Mouse (Mus musculus) G1E (cell line): ENCODE measurements around the gene 3110040M04Rik. TPM values are rescaled to one million over a fixed set of nuclear protein-coding genes. Genes with fewer than 3 reads are reported as not detected.
A peak's percentile ranks its signal among the peaks of the same experiment; 100 is the strongest.

Experiments used
- ATAC-seq: 2 replicates; pipeline ENCODE4 v1.8.0; 2016; ENCODE audit warnings: mild to moderate bottlenecking; ENCODE audit not compliant: insufficient number of reproducible peaks, poor library complexity, low FRiP score, severe bottlenecking; ENCODE audit errors: extremely low read depth
- DNase-seq: peaks from one replicate; pipeline ENCODE4 v3.0.0; 2012; ENCODE audit warnings: low spot score
- H3K27me3 ChIP-seq: 2 replicates; pipeline ENCODE4 v1.6.1; 2012; ENCODE audit warnings: mild to moderate bottlenecking, low read length, inconsistent platforms; ENCODE audit not compliant: insufficient read depth
- H3K36me3 ChIP-seq: replicated peaks from 2 replicates; pipeline ENCODE3; 2012; ENCODE audit warnings: mild to moderate bottlenecking, inconsistent platforms
- H3K4me1 ChIP-seq: 2 replicates; pipeline ENCODE4 v1.6.1; 2012; ENCODE audit warnings: low read depth, low read length, inconsistent platforms, mixed read lengths; ENCODE audit not compliant: insufficient read depth
- H3K4me3 ChIP-seq: 2 replicates; pipeline ENCODE4 v1.5.1; 2012; ENCODE audit warnings: low read depth, mild to moderate bottlenecking, inconsistent platforms, low read length, moderate library complexity, mixed read lengths
- H3K9me3 ChIP-seq: replicated peaks from 2 replicates; pipeline ENCODE4 v1.6.1; 2012; ENCODE audit warnings: inconsistent platforms
- CTCF ChIP-seq: IDR thresholded peaks from 2 replicates; pipeline ENCODE4 v1.5.1; 2012; ENCODE audit warnings: low read depth, low read length, inconsistent platforms, mixed read lengths
- GATA1 ChIP-seq: IDR thresholded peaks from 2 replicates; pipeline ENCODE4 v1.6.1; 2012; ENCODE audit warnings: borderline replicate concordance, low read length, inconsistent platforms, mixed read lengths
- GATA2 ChIP-seq: IDR thresholded peaks from 2 replicates; pipeline ENCODE4 v1.6.1; 2012; ENCODE audit warnings: low read depth, low read length, inconsistent platforms, borderline replicate concordance
- POLR2AphosphoS5 ChIP-seq: IDR thresholded peaks from 2 replicates; pipeline ENCODE4 v1.6.1; 2012; ENCODE audit warnings: low read depth, low read length, inconsistent platforms; ENCODE audit not compliant: insufficient replicate concordance
- TAL1 ChIP-seq: conservative IDR thresholded peaks from 2 replicates; pipeline ENCODE4 v1.6.1; 2012; ENCODE audit warnings: low read depth, low read length, inconsistent platforms, mixed read lengths
- polyA plus RNA-seq: library from polyadenylated mRNA; stranded (reverse); fragments of >175 nt; gene quantifications from 2 replicates; pipeline ENCODE4 v1.2.3, GENCODE M21; 2012
- total RNA-seq, 2 experiments: library from RNA; stranded (forward) in 1 of 2; stranded (reverse) in 1 of 2; fragments of 200-1000 nt in 1 of 2; fragments of >200 nt in 1 of 2; fragmentation: Nextera tagmentation in 1 of 2; gene quantifications; 2 replicates each; pipeline ENCODE4 v1.2.3; 2014 to 2017

The 3110040M04Rik gene
- total and polyA plus RNA-seq, 3 experiments = 3.7 to 13.5 (median 5.3) TPM

DNA sequence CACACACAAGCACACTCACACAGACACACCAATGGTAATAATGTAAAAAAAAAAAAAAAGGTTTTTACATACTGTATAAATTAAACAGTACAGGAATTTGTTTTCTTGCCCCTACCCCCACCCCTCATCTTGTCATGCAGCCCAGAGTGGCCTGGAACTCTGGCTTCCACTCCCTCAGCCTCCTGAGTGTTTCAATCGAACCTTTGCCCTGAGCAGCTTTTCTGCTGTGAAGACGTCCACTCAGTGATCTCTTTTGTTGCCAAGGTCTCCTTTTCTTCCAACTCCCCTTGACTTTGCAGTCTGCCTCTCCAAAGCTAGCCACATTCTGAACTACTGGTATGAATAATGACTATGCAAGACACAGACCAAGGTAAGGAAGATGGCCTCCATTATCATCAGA, 41.9 kb downstream of the 3110040M04Rik start:
- Histone ChIP-seq H3K4me1 (peaks cover 24% of the 10 kb centered on the region), H3K4me3 (no peak overlapping the region), H3K36me3 (no peaks in the 10 kb centered on the region), H3K27me3 (peaks cover 5% of the 10 kb centered on the region; the same call in 1 of the 2 replicates), H3K9me3 (no peaks in the 10 kb centered on the region)
- TF ChIP-seq POLR2AphosphoS5 = no peak
- no peak for TF ChIP-seq GATA2
- TF ChIP-seq TAL1 = no peak
- TF ChIP-seq GATA1 = no peak
- no peak for TF ChIP-seq CTCF
- DNase-seq (no peak), ATAC-seq (no peak)

DNA sequence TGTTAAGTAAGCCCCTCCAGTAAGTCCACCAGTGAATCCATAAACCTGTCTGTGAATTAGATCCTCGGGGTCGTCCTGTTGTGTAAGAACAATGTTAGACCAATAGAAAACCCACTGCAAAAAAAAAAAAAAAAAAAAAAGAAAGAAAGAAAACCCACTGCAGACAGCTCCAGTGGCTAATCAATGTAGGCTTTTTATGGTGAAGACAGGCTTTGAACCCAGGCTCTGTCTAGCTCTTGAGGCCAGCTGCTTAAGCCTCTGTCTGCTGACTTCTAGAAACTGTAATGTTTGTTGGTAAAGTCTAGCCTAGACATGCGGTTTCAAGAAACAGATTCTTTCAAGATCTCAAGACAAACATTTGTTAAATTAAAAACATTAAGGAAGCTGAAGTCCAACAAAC, 46.2 kb downstream of the 3110040M04Rik start:
- peaks cover 8% of the 10 kb centered on the region for H3K27me3 ChIP-seq
- ATAC-seq (no peak), DNase-seq (no peak)
- H3K4me1 ChIP-seq = peaks cover 41% of the 10 kb centered on the region
- H3K9me3 ChIP-seq = no peaks in the 10 kb centered on the region
- H3K4me3 ChIP-seq = no peak overlapping the region
- no peaks in the 10 kb centered on the region for H3K36me3 ChIP-seq
- TF ChIP-seq POLR2AphosphoS5 (no peak), CTCF (no peak), GATA1 (no peak), TAL1 (no peak), GATA2 (no peak)

DNA sequence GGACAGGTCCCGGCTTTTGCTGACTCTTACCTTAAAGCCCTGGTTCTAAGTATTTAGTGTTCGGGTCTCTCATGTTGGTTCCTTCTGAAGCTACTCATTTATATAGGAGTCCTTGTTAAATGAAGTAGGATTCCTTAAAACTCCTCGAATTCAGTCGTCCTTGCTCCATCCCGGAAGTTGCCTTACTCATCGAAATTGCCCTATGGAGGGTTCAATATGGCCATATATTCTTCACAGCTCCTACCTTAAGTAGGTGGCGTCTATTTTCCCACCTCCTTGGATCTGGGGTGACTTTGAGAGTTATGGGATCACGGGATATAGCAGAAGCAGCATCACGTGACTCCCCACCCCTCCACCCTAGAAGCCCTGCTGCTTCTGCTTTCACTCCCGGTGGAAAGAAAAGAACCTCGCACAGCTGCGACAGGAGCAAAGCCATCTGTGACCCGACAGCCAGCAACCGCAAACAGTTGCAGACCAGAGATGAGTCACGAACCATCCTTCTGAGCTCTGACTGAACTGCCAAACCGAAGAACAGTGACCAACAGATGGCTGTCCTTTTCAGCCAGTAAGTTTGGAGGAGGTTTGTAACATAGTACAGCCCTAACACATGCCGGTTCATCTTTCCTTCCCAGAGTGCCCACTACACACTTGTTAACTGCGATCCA, 46.7 kb downstream of the 3110040M04Rik start:
- no peaks in the 10 kb centered on the region for H3K9me3 ChIP-seq
- TF ChIP-seq GATA1 (no peak), CTCF (no peak), POLR2AphosphoS5 (no peak), TAL1 (0 out of 2 replicates have a peak, but pooled peaks have one; percentile 25), GATA2 (no peak)
- no peak overlapping the region for H3K4me3 ChIP-seq
- ATAC-seq (peak; percentile 83), DNase-seq (peak; percentile 42)
- H3K4me1 ChIP-seq = peaks cover 44% of the 10 kb centered on the region
- peaks cover 10% of the 10 kb centered on the region for H3K27me3 ChIP-seq
- no peaks in the 10 kb centered on the region for H3K36me3 ChIP-seq

DNA sequence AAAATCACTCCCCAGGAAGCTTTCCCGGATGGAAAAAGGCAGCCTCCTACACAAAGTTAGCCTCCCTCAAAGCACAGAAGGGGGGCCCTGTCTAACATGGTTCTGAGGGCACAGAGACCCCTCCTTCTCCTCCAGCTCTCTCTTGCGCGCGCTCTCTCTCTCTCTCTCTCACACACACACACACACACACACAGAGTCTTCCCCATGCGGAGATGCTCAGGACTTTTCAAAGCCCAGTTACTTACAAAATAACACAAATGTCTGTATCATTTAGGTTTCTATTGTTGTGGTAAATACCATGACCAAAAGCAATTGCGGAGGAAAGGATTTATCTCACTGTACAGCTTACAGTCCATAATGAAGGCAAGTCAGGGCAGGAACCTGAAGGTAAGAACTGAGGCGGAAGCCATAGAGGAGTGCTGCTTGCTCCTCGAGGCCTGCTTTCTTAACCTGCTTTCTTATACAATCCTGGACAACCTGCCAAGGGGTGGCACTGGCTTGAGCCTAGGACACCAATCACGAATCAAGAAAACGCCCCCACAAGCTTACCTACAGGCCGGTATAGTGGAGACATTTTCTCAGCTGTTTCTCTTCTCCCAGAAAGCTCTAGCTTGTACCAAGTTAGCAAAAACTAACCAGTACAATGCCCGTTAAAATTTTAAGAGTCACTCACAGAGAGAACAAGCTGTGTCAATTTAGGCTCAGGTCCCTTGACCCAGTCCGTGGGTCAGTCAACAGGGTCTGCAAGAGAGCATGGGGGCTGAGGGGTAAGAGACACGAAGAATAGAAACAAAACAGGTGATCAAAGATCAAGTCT, 47.5 kb downstream of the 3110040M04Rik start:
- ATAC-seq (no peak), DNase-seq (no peak)
- no peak overlapping the region for H3K4me3 ChIP-seq

More for the DNA sequence above, 47.5 kb downstream of the 3110040M04Rik start:
- peaks cover 39% of the 10 kb centered on the region for H3K4me1 ChIP-seq
- H3K27me3 ChIP-seq = peaks cover 10% of the 10 kb centered on the region
- TF ChIP-seq CTCF (no peak), GATA2 (no peak), GATA1 (no peak), POLR2AphosphoS5 (no peak), TAL1 (no peak)
- H3K36me3 ChIP-seq = no peaks in the 10 kb centered on the region
- no peaks in the 10 kb centered on the region for H3K9me3 ChIP-seq

Other genes with a start within 250 kb of the 3110040M04Rik start
- not detected in 2 replicates for gene Hmcn1, start 210.7 kb upstream of the 3110040M04Rik start, total RNA-seq (2014; fragmentation: Nextera tagmentation)
- gene Hmcn1, start 210.7 kb upstream of the 3110040M04Rik start, total RNA-seq (2017) = 0.12 and 0.33 TPM in 2 replicates
- gene Hmcn1, start 210.7 kb upstream of the 3110040M04Rik start, polyA plus RNA-seq = not detected in 2 replicates
- gene Gm47985, start 21.6 kb upstream of the 3110040M04Rik start, total RNA-seq (2014; fragmentation: Nextera tagmentation) = 10.1 and 13.5 TPM in 2 replicates
- 4.3 and 4.8 TPM in 2 replicates for gene Gm47985, start 21.6 kb upstream of the 3110040M04Rik start, total RNA-seq (2017)
- gene Gm47985, start 21.6 kb upstream of the 3110040M04Rik start, polyA plus RNA-seq = 1.4 and 2.0 TPM in 2 replicates
- 8.3 and 14.5 TPM in 2 replicates for gene Gm8947, start 11.7 kb upstream of the 3110040M04Rik start, total RNA-seq (2014; fragmentation: Nextera tagmentation)
- gene Gm8947, start 11.7 kb upstream of the 3110040M04Rik start, total RNA-seq (2017) = 3.4 and 4.8 TPM in 2 replicates
- gene Gm8947, start 11.7 kb upstream of the 3110040M04Rik start, polyA plus RNA-seq = 0.56 and 0.67 TPM in 2 replicates
- 27.2 and 31.3 TPM in 2 replicates for gene Gm47995, start 5.7 kb upstream of the 3110040M04Rik start, total RNA-seq (2014; fragmentation: Nextera tagmentation)
- gene Gm47995, start 5.7 kb upstream of the 3110040M04Rik start, total RNA-seq (2017) = 7.3 and 9.3 TPM in 2 replicates
- gene Gm47995, start 5.7 kb upstream of the 3110040M04Rik start, polyA plus RNA-seq = 3.6 and 4.1 TPM in 2 replicates
- 7.4 and 8.8 TPM in 2 replicates for gene Gm47996, start 6.0 kb downstream of the 3110040M04Rik start, total RNA-seq (2014; fragmentation: Nextera tagmentation)
- 2.6 and 4.9 TPM in 2 replicates for gene Gm47996, start 6.0 kb downstream of the 3110040M04Rik start, total RNA-seq (2017)
- 0.86 and 1.3 TPM in 2 replicates for gene Gm47996, start 6.0 kb downstream of the 3110040M04Rik start, polyA plus RNA-seq
- 899 and 907 TPM in 2 replicates for gene Ivns1abp, start 140.4 kb downstream of the 3110040M04Rik start, total RNA-seq (2014; fragmentation: Nextera tagmentation)
- 1,364 and 1,435 TPM in 2 replicates for gene Ivns1abp, start 140.4 kb downstream of the 3110040M04Rik start, total RNA-seq (2017)
- 182 and 230 TPM in 2 replicates for gene Ivns1abp, start 140.4 kb downstream of the 3110040M04Rik start, polyA plus RNA-seq
- gene Swt1, start 224.3 kb downstream of the 3110040M04Rik start, total RNA-seq (2014; fragmentation: Nextera tagmentation) = 118 and 152 TPM in 2 replicates
- gene Swt1, start 224.3 kb downstream of the 3110040M04Rik start, total RNA-seq (2017) = 58.9 and 70.8 TPM in 2 replicates
- gene Swt1, start 224.3 kb downstream of the 3110040M04Rik start, polyA plus RNA-seq = 0.76 and 1.3 TPM in 2 replicates
- 132 and 147 TPM in 2 replicates for gene Trmt1l, start 224.4 kb downstream of the 3110040M04Rik start, total RNA-seq (2014; fragmentation: Nextera tagmentation)
- 62.4 and 69.9 TPM in 2 replicates for gene Trmt1l, start 224.4 kb downstream of the 3110040M04Rik start, total RNA-seq (2017)
- gene Trmt1l, start 224.4 kb downstream of the 3110040M04Rik start, polyA plus RNA-seq = 21.2 and 23.5 TPM in 2 replicates